In genomic region chr1:190948439-190948838, GRCm38 (mm10) we compare ENCODE assay signal across 11 mouse cellular contexts. TPM values are rescaled to one million over a fixed set of nuclear protein-coding genes. Genes with fewer than 3 reads are reported as not detected.
DNase-seq lines count a peak whose midpoint lies in the region.
"Had no signal": no experiment of that assay in that cellular context is flagged by ENCODE, and none has a peak within 500 bp of the region (broad histone marks: within the 10 kb centered on the region; RNA-seq: fewer than 3 reads in every experiment).

No protein-coding gene starts in this region.

- intact Hi-C loops in left cerebral cortex, postnatal 4 days (cut with DNase I): loop anchor here (10.0 kb wide), 1 partner anchor 126 kb away; no protein-coding TSS in a partner anchor
- intact Hi-C loops in left cerebral cortex, postnatal 10 days (cut with DNase I): no loop called here

- DNase-seq in left cerebral cortex, postnatal 4 days: peak; percentile 80
- DNase-seq in left cerebral cortex, postnatal 10 days (ENCODE audit: extremely low spot score in 1 of 2, low spot score in 2 of 2): no peak
- DNase-seq in adrenal gland, adult 8-10 months: peak; percentile 67
- DNase-seq in cerebellum, adult 11 months: peak; percentile 32
- peak; percentile 90 for DNase-seq in fat pad, adult 2 months (ENCODE audit: extremely low read depth, low read depth, low spot score)
- no peak for DNase-seq in MN1 (ENCODE audit: low spot score)
- DNase-seq in lung, postnatal 10 days: no peak
- DNase-seq: gastrocnemius, postnatal 36 days; layer of hippocampus, adult 9-11 months; liver, postnatal 0 days; thymus, postnatal 25 days had no signal

RNA-seq across cellular contexts. Expression of gene Angel2, which starts 23.5 kb away (rescaled TPM):
- total RNA-seq in left cerebral cortex, postnatal 4 days (2021): 10 to 100 TPM; 58.2 to 60.0 TPM
- 10 to 100 TPM; 60.9 to 63.8 TPM for total RNA-seq in left cerebral cortex, postnatal 10 days (2021)
- 10 to 100 TPM; 50.5 to 75.4 (median 65.5) TPM for total RNA-seq in adrenal gland, adult 8-10 months (2022)

RNA-seq across cellular contexts. Expression of gene Vash2, which starts 30.7 kb away (rescaled TPM):
- total RNA-seq in left cerebral cortex, postnatal 4 days (2021): 10 to 100 TPM; 63.8 to 72.2 TPM
- total RNA-seq in left cerebral cortex, postnatal 10 days (2021): 10 to 100 TPM in 1 of 2 experiments, 1 to 10 TPM in 1; 9.9 to 11.9 TPM
- total RNA-seq in adrenal gland, adult 8-10 months (2022): under 1 TPM in 3 of 4 experiments, not detected in 1; 0.10 to 0.27 (median 0.25) TPM

RNA-seq across cellular contexts. Expression of gene Rps6kc1, which starts 36.9 kb away (rescaled TPM):
- total RNA-seq in left cerebral cortex, postnatal 4 days (2021): 10 to 100 TPM; 66.6 to 74.9 TPM
- total RNA-seq in left cerebral cortex, postnatal 10 days (2021): 10 to 100 TPM; 68.2 to 72.6 TPM
- total RNA-seq in adrenal gland, adult 8-10 months (2022): 10 to 100 TPM; 17.6 to 30.7 (median 23.1) TPM

Comparison
In these comparisons a context has a peak if more than half of its experiments do, and no peak if none do; other contexts are left out.
1. DNase-seq: peak in left cerebral cortex, postnatal 4 days (single experiment), adrenal gland, adult 8-10 months (single experiment), cerebellum, adult 11 months (single experiment) and fat pad, adult 2 months (single experiment); none in left cerebral cortex, postnatal 10 days (0 of 2), MN1 (single experiment) and lung, postnatal 10 days (single experiment).
2. RNA of gene Vash2, which starts 30.7 kb away (total RNA-seq): 63.8 to 72.2 TPM in left cerebral cortex, postnatal 4 days and 9.9 to 11.9 TPM in left cerebral cortex, postnatal 10 days; 0.10 to 0.27 TPM in adrenal gland, adult 8-10 months; every median in the first group is over 4 times any median in the second.